Mouse (Mus musculus) bone marrow, adult 2 months (tissue): ENCODE data around the gene Lrrc51.

ENCODE experiments used
- CTCF ChIP-seq: fragments of 200-500 bp; IDR thresholded peaks from 2 replicates; pipeline ENCODE4 v1.5.1; 2011; ENCODE audit warnings: low read length, control low read depth; ENCODE audit not compliant: control insufficient read depth, insufficient read depth
- POLR2A ChIP-seq: fragments of 200-500 bp; IDR thresholded peaks from 2 replicates; pipeline ENCODE4 v1.6.1; 2011; ENCODE audit warnings: low read depth, mild to moderate bottlenecking, control low read depth, low read length, borderline replicate concordance; ENCODE audit not compliant: control insufficient read depth

- TF ChIP-seq CTCF (no peak), POLR2A (no peak)
These were observed 52.8 kb downstream of the Lrrc51 start for GRCm38 (mm10) chr7:101880855-101881254.
